Mouse (Mus musculus) right cerebral cortex, adult 18-20 months (tissue): Measurements from ENCODE around the gene Hspa2.

Experiments
- DNase-seq: peaks from one replicate; pipeline ENCODE4 v3.0.0; 2022; ENCODE audit warnings: mixed read lengths

Hspa2 gene

DNA sequence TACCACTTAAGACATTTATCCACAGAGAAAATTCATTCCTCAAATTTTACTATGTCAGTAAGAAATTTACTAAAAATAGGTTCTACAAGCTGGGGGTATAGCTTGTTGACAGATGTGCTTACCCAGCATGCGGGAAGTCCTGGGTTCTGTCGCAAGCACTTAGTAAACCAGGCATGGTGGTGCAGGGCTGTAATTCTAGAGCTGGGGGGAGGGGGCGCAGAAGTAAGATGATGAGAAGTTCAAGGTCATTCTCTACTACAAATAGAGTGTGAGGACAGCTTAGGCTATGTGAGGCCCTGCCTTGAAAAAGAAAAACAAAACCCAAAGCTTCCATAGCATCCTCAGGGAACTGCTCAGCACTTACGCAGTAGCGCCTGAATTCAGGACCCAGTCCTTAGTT is 25.4 kb upstream of the Hspa2 start:
- DNase-seq = no peak

DNA sequence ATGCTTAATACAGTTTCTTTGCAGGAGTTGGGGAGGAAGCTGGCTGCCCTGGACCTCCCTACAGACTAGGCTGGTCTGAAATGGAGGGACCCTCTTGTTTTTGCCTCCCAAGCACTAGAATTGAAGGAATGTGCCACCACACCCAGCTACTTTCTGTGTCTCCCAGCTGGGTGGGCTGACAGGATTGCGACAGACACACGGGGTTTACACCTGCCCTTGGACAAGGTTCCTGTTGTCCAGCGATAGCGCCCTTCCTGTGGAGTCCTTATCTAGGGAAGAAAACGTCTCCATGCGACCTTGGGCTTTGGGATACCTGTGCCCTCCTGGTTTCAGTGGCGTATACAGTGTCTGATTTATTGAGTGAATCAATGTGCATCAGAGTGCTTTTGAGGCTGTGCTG is 23.8 kb upstream of the Hspa2 start:
- no peak for DNase-seq

DNA sequence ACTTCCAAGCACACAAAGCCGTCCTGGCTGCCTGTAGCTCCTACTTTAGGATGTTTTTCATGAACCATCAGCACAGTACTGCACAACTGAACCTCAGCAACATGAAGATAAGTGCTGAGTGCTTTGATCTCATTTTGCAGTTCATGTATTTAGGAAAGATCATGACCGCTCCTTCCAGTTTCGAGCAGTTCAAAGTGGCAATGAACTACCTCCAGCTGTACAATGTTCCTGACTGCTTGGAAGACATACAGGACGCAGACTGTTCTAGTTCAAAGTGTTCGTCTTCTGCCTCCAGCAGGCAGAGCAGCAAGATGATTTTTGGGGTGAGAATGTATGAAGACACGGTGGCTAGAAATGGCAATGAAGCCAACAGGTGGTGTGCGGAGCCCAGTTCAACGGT is 18.6 kb upstream of the Hspa2 start:
- no peak for DNase-seq

DNA sequence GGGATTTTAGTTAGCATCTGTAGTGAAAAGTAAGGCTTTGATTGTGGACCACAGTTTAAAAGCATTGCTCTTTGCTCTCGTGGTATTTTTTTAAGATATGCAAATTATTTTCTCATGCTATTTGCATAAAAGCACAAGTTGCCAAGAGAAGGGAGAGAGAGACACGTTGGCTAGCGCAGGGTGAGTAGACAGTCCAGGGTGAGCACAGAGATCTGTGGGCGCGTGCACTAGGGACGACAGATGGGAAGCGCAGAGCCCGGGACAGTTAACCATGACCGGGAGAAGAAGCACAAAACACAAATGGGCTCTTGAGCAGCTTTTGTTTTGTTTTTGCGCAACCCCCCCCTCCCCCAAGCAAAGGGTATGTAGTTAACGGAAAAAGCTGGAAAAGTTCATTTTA is 15.2 kb upstream of the Hspa2 start:
- DNase-seq = peak; percentile 19

DNA sequence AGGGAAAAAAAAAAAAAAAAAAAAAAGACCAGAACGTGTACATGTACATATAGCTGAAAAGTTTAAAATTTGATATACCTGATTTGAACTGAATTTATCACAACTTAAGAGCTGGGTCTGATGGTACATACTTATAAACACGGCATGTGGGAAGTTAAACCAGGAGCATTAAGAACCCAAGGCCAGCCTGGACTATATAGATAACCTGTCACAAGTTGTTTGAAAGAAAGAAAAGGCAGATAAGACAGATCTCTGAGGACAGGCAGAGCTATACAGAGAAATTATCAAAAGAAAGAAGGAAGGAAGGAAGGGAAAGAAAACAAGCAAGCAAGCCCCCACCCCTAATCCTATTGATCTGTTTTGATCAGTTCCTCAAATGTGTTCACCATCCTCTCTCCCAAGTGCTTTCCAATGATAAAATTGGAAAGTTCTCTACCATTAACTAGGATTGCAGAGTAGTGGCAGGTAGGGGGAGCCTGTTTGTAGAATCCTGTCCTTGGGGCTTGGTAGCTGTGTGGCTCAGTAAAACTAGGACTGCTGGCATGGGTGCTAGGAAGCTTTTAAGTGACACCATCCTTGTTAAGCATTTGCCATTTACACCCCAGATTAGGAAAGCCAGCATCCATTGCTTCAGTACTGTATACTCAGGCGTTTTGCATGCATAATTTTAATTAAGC is 12.2 kb upstream of the Hspa2 start:
- DNase-seq = no peak

DNA sequence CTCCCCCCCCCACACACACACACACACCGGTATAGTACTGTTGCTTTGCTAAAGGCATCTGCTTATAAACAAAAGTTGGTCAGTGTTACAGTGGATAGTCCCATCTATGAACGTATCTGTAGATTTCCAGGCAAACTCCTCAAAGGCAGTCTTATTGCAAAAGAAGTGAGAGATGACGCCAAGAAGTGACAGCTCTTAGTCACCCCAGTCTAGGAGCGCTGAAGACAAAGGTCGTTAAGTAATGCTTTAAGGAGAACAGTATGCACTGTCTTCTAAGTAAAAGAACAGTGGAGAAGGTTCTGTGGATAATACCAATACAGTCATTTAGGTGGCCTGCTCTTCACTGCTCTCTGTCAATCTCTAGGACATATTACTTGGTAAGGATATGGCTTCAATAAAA is 11.0 kb upstream of the Hspa2 start:
- DNase-seq = no peak

DNA sequence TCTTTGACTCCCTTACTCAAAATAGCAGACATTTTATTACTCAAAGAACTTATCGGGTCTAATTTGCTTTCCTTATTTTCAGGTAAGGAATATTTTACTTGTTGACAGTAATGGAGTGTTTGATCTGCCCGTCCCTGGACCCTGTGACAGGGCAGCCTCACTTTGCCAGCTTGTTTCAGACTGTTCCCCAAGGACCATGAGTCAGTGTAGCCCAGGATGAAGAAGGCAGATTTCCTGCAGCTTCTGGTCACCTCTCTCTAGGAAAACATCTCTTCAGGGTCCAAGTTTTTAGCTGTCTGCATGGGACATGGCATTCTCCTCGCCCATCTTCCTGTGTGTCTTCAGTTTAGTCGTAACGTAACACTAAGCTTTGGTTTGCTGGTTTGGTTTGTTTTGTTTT is 6.7 kb upstream of the Hspa2 start:
- DNase-seq = no peak

DNA sequence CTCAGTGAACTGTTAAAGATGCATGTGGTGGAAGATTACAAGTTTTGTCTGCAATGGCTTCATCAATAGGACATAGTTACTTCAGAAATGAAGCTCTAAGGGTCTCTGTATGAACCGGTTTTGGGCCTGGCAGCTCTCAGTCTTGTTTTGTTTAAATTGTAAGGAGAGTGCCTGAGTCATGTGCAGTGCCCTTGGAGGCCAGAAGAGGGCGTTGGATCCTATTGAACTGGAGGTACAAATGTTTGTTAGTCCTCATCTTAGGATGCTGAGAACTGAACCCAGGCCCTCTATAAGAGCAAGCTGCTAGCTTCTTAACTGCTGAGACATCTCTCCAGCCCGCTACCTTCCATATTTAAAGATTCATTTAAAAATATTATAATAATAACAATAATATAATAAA is 2.3 kb upstream of the Hspa2 start:
- DNase-seq = no peak

DNA sequence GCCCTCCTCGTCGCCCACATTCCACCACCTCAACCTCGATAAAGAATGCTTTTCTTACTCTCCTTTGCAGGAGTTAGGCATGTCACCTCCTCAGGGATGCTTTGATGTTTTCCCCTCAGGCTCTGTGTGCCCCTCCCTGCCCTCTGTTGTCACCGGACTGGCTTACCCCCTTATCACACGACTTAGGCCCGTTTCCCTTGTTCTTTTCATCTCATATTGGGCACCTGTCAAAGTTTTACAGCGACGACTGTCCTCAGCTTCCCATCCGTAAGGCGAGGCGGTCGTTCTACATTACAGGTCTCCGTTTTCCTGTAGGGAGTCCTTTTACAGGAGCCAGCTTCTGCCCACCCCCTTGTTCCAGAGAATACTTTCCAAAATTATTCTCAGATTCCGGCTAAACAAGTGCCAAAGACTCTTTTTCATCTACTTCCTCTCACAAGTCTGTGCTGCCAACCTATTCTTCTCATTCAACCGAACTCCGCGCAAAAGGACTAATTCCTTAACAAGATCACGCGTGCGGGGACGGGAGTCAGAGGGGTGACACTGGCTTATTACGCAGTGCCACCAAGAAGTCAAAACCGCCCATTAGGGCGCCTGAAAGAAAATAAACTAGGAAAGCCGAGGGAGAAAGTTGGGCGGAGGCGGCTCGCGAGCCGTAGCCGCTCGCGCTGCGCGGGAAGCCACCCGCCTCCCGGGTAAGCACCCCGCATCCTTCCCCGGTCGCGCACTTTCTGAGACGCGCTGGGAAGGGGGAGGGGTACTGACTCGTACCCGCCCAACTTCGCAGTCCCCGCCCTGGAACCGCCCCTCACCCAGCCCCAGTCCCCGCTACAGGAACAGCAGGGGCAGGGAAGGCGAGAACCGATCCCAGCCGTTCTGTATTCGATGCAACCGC is 738 bp upstream of the Hspa2 start:
- no peak for DNase-seq

DNA sequence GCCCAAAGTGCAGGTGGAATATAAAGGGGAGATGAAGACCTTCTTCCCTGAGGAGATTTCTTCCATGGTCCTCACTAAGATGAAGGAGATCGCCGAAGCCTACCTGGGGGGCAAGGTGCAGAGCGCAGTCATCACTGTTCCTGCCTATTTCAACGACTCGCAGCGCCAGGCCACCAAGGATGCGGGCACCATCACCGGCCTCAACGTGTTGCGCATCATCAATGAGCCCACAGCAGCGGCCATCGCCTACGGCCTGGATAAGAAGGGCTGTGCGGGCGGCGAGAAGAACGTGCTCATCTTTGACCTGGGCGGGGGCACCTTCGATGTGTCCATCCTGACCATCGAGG is 833 bp downstream of the Hspa2 start:
- peak; percentile 8 for DNase-seq

DNA sequence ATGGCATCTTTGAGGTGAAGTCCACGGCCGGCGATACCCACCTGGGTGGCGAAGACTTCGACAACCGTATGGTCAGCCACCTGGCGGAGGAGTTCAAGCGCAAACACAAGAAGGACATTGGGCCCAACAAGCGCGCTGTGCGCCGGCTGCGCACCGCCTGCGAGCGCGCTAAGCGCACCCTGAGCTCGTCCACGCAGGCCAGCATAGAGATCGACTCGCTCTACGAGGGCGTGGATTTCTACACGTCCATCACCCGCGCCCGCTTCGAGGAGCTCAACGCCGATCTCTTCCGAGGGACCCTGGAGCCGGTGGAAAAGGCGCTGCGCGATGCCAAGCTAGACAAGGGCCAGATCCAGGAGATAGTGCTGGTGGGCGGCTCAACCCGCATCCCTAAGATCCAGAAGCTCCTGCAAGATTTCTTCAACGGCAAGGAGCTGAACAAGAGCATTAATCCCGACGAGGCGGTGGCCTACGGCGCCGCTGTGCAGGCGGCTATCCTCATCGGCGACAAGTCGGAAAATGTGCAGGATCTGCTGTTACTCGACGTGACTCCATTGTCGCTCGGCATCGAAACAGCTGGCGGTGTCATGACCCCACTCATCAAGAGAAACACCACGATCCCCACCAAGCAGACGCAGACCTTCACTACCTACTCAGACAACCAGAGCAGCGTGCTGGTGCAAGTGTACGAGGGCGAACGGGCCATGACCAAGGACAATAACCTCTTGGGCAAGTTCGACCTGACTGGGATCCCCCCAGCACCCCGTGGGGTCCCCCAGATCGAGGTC is 1.4 kb downstream of the Hspa2 start:
- DNase-seq = peak; percentile 35

DNA sequence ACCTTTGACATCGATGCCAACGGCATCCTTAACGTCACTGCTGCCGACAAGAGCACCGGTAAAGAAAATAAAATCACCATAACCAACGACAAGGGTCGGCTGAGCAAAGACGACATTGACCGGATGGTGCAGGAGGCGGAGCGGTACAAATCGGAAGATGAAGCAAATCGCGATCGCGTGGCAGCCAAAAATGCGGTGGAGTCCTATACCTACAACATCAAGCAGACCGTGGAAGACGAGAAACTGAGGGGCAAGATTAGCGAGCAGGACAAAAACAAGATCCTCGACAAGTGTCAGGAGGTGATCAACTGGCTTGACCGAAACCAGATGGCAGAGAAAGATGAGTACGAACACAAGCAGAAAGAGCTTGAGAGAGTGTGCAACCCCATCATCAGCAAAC is 2.0 kb downstream of the Hspa2 start:
- DNase-seq = peak; percentile 10

DNA sequence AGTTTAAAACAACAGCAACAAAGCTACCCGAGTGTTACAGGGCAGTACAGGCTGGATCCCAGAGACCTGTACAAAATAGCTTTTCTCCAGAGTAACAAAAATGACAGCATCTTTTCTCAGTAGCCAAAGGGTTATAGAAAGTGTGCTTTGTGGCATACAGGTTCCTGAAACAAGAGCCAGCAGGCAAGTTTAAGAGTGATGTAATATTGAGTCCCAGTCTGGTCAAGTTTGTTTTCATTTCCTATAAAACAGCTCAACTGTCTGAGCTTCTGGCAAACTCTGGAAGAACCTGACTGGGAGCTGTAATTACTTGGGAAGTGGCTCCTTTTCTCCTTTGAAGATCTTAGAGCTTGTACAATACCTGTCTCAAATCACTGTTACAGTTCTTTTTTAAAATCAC is 3.2 kb downstream of the Hspa2 start:
- DNase-seq = no peak

DNA sequence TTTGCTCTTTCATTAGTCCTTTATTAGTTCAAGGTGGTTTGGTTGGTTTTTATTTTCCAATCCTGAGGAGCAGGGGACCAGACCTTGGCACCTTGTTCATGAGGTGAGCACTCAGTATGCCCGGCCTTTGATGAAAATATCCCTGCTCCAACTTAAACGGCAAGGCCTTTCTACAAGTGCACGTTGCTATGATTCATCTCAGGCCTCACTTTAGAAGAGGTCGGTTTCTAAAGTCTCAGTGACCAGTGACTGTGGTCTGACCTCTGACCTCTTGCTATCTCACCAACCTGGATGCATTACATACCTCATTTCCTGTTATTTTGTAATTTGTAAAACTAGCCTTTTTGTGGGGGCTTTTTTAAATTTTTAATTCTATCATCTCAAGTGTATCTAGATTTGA is 5.2 kb downstream of the Hspa2 start:
- no peak for DNase-seq

DNA sequence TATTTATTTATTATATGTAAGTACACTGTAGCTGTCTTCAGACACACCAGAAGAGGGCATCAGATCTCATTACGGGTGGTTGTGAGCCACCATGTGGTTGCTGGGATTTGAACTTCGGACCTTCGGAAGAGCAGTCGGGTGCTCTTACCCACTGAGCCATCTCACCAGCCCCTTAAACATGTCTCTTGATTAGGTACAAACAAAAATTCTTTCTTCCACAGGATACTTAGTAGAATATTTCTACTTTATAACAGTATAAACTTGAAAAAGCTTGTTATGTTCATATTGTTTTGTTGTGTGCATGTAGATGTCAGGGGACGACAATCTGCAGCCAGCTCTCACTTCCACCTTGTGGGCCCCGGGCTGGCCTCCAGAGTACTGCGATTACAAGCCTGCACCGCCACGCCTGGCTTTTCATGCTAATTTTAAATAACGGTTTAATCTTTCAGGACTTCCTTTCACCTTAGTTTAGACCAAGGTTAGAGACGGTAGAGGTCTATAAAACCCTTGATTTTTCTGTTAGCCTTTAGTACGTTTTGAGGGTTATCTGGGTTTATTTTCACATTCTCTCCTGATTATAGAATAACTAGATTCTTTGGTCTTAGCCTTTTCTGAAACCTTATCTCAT is 11.5 kb downstream of the Hspa2 start:
- DNase-seq = no peak

DNA sequence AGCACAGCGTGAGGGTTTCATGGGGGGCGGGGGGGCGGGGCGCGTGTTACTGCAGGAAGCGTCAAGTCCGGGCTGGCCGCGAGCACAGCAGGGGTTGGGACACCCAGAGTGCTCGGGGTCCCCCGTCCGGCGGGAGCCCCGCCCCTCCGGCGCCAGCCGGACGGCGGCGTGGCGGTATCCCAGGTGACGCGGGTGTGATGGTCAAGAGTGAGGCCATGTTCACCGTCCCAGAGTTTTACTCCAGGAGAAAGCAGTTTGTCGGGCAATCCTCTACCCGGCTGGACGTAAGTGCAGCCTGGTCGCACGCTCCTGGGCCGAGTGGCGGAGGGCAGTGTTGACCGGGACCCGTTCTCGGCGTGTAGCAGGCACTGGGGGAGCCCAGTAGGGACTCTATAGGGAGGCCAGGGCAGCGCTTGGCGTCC is 13.5 kb downstream of the Hspa2 start, which contains the start of gene Ppp1r36:
Gene Ppp1r36 (plus strand): TSS at position 106 of the 422 bp plus-strand sequence.
- no peak for DNase-seq

DNA sequence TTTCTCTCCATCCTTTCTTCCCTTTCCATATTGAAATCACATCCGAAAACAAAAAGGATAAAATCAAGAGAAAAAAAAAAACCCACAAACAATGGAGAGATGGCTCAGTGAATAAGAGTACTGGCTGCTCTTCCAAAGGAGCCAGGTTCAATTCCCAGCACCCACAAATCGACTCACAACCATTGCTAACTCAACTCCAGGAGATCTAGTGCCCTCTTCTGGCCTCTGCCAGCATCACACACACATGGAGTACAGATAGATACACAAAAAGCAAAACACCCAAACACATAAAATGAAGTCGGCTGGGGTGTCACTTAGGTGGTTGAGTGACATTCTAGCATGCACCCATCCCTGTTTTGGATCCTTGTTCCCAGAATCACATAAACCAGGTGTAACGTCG is 14.4 kb downstream of the Hspa2 start:
- DNase-seq = no peak

DNA sequence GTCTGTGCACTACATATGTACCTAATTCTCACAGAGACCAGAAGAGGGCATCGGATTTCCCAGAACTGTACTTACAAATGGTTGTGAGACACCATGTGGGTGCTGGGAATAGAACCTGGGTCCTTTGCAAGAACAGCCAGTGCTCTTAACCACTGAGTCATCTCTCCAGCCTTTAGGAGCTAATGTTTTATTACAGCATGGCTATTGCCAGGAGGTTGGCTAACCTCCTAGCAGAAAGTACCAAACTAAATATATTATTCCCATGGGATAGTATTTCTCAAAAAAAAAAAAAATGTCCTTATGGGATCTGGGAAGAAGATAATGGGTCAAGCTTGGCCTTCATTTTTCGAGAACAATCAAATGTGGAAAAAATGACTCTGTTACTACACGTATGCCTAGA is 21.3 kb downstream of the Hspa2 start:
- no peak for DNase-seq

DNA sequence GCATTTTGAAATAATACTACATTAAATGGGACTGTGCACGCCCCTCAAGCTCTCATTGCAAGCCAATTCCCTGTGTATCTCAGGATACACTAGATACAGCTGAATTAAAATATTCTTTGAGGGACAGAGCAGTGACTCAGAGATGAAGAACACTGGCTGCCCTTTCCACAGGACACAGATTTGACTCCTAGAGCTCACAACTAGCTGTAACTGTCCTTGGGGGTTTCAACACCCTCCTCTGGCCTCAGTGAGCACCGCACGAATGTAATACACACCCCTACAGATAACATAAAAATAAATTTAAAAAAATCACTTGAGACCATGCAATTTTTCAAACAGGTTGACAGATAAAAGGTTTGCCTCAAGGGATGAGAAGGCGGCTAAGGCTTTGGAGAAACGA is 23.6 kb downstream of the Hspa2 start:
- no peak for DNase-seq

DNA sequence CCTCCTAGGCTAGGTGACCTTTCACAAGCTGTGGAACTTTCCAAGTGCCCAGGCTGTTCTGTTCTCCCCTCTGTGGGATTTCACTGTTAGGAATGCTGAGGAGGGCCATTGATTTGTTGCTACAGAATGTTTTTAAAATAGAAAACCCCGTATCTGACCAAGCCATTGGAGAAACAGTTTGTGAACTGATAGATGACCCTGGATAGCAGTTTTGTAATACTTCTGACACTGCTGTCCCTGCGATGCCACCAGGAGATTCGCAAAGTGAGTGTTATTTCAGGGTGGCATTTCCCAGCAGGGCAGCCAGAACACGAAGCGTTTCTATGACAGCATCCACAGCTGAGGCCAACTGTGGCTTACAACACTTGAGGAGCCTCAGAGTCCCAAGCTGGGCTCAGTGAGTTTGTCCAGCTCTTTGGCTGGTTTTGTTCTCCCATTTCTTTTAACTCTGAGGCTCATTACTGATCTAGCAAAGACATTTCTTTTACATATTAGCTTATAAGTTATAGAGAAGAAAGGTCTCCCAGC is 27.0 kb downstream of the Hspa2 start:
- peak; percentile 22 for DNase-seq

DNA sequence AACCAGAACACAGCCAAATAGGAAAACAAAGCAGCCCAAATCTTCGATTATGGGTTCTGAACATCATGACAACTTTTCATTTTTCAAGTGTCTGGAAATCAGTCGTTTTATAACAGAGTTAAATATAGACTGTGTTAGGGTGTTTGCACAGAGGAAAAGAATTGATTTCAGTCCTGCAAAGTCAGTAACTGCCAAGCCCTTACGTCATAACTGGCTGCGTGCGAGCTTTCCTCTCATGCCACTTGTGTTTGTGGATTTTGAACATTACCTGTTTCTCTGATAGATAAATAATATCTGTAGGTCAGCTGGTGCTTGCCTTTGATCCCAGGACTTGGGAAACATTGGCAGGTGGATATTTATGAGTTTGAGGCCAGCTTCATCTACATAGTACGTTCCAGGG is 27.5 kb downstream of the Hspa2 start:
- DNase-seq = no peak

DNA sequence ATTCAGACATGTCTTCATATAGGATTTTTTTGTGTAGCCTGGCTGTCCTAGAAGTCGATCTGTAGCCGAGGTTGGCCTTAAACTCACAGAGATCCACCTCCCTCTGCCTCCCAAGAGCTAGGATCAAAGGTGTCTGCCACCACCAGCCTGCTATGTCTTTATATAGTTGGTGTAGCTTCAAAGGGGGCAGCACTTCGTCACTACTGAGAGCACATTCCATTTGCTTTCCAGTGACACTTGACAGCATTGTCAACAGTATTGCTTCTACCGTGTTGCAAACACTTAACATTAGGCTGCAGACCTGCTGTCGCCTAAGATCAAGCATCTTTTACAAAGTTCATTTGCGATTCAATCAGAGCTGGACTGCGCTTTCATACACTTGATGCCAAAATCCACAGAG is 30.1 kb downstream of the Hspa2 start:
- no peak for DNase-seq

DNA sequence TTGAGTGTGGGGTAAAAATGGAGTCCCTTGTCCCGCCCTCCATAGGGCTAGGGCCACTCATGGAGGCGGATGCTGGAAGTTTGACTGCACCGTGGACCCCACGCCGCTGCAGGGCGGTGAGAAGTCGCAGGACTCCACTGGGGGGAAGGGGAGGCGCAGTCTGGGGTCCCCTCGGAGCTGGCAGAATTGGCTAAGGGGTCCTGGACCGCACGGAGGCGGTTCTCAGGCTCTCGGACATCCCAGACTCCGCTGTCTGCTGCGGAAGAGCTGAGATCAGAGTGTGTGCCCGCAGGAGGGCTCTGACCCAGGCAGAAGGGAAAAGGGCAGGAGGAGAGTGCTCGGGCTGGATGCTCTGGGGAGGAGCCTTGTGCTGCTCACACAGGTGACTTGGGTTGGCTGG is 31.1 kb downstream of the Hspa2 start:
- DNase-seq = no peak
